ENCODE assay signal across 11 mouse cellular contexts in the genomic region with DNA sequence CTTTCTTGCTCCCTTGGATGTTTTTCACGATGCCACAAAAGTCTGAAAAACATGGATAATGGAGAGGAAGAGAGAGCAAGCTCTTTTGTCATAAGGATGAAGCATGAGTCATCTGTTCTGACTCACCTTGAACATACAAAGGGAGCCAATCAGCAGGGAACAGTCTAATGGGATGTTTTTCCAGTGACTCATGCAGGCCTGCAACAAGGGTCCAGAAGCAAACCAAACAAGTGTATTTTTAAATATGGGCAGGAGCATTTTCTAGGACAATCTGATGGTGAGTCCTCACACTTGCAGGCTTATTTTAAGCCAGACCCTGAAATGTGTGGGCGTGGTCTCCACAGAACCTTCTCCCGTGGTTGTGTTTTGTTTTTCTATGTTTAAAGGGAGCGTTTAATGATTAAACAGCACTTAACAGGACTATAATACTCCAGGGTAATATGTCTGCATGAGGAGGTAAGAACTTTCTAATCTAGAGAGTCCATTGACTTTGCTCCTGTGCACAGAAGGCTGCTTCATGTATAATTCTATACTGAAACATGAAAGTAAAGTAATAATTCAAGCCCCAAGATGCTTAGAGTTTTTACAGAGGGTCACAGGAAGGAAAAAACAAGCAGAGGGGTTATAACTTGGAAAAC.
DNase-seq lines count a peak whose midpoint lies in the region; ATAC-seq and TF ChIP-seq lines count a peak whose summit lies in the region.
"Had no signal": no experiment of that assay in that cellular context is flagged by ENCODE, and none has a peak within 500 bp of the region (broad histone marks: within the 10 kb centered on the region; RNA-seq: fewer than 3 reads in every experiment).

No protein-coding gene starts in this region.

- H3K27ac ChIP-seq in ES-E14 (ENCODE audit: insufficient read depth, low read depth, low read length, poor library complexity, severe bottlenecking) = no peak overlapping the region
- peak overlapping the region; percentile 85 for H3K27ac ChIP-seq in heart, embryonic 13.5 days (replicated peaks)
- no peak overlapping the region for H3K27ac ChIP-seq in forebrain, embryonic 10.5 days
- no peak overlapping the region for H3K27ac ChIP-seq in forebrain, embryonic 13.5 days
- H3K27ac ChIP-seq: midbrain, embryonic 13.5 days had no signal

- H3K9ac ChIP-seq in ES-E14 (ENCODE audit: insufficient read depth, low read depth, low read length, poor library complexity, severe bottlenecking) = no peak overlapping the region
- H3K9ac ChIP-seq in heart, embryonic 13.5 days = no peak overlapping the region
- H3K9ac ChIP-seq in forebrain, embryonic 13.5 days = no peak overlapping the region
- H3K9ac ChIP-seq: midbrain, embryonic 13.5 days had no signal

- intact Hi-C loops in left cerebral cortex, postnatal 14 days (cut with DNase I) = no loop called here

- H3K9me3 ChIP-seq in ES-E14 (ENCODE audit: control insufficient read depth, insufficient read depth, low read depth, low read length) = no peaks in the 10 kb centered on the region
- no peaks in the 10 kb centered on the region for H3K9me3 ChIP-seq in heart, embryonic 13.5 days
- no peaks in the 10 kb centered on the region for H3K9me3 ChIP-seq in forebrain, embryonic 10.5 days
- H3K9me3 ChIP-seq in forebrain, embryonic 13.5 days (replicated peaks) = no peaks in the 10 kb centered on the region
- H3K9me3 ChIP-seq: midbrain, embryonic 13.5 days had no signal

- WGBS in heart, embryonic 13.5 days = 39% methylated on average over 4 of the region's 4 CpGs
- WGBS in forebrain, embryonic 10.5 days = 83% methylated on average over 4 of the region's 4 CpGs
- 60% methylated on average over 4 of the region's 4 CpGs for WGBS in forebrain, embryonic 13.5 days

- H3K36me3 ChIP-seq in ES-E14 (ENCODE audit: control insufficient read depth, insufficient read depth, low read length, poor library complexity, severe bottlenecking) = no peaks in the 10 kb centered on the region
- H3K36me3 ChIP-seq in heart, embryonic 13.5 days = no peaks in the 10 kb centered on the region
- H3K36me3 ChIP-seq in forebrain, embryonic 10.5 days (replicated peaks) = no peaks in the 10 kb centered on the region
- H3K36me3 ChIP-seq in forebrain, embryonic 13.5 days (ENCODE audit: poor library complexity, severe bottlenecking) = no peaks in the 10 kb centered on the region
- H3K36me3 ChIP-seq: midbrain, embryonic 13.5 days had no signal

- H3K4me1 ChIP-seq in ES-E14 (ENCODE audit: control insufficient read depth in 2 of 2, insufficient read depth in 2 of 2, low read length in 2 of 2, poor library complexity in 1 of 2) = no peaks in the 10 kb centered on the region
- H3K4me1 ChIP-seq in heart, embryonic 13.5 days = peaks cover 16% of the 10 kb centered on the region
- H3K4me1 ChIP-seq in forebrain, embryonic 10.5 days = peaks cover 6% of the 10 kb centered on the region; the same call in 1 of the 2 replicates
- peaks cover 7% of the 10 kb centered on the region; the same call in 1 of the 2 replicates for H3K4me1 ChIP-seq in forebrain, embryonic 13.5 days

- in situ Hi-C loops in ES-E14 (cut with MboI; ENCODE audit: low sequenced_read_pairs in 2 of 2, unreplicated experiment in 2 of 2) = no loop called here

- H3K4me2 ChIP-seq in heart, embryonic 13.5 days = peak overlapping the region; percentile 7; the same call in 1 of the 2 replicates
- no peak overlapping the region for H3K4me2 ChIP-seq in forebrain, embryonic 13.5 days
- H3K4me2 ChIP-seq: midbrain, embryonic 13.5 days had no signal

- H3K4me3 ChIP-seq in ES-E14 (ENCODE audit: insufficient read depth in 1 of 2, low read depth in 1 of 2, low read length in 2 of 2, poor library complexity in 1 of 2, severe bottlenecking in 1 of 2) = no peak overlapping the region
- no peak overlapping the region for H3K4me3 ChIP-seq in heart, embryonic 13.5 days
- H3K4me3 ChIP-seq in forebrain, embryonic 10.5 days = no peak overlapping the region
- H3K4me3 ChIP-seq in forebrain, embryonic 13.5 days = no peak overlapping the region
- H3K4me3 ChIP-seq: midbrain, embryonic 13.5 days had no signal

- 0 out of 2 replicates have a peak, but pooled peaks have one; percentile 37 for ATAC-seq in heart, embryonic 13.5 days (ENCODE audit: extremely low read depth, insufficient number of reproducible peaks, low FRiP score, low TSS enrichment)
- ATAC-seq in forebrain, embryonic 13.5 days = no peak
- ATAC-seq: midbrain, embryonic 13.5 days had no signal

- H3K27me3 ChIP-seq in heart, embryonic 13.5 days (replicated peaks) = no peaks in the 10 kb centered on the region
- H3K27me3 ChIP-seq in forebrain, embryonic 10.5 days (ENCODE audit: poor library complexity, severe bottlenecking) = no peaks in the 10 kb centered on the region
- H3K27me3 ChIP-seq in forebrain, embryonic 13.5 days = no peaks in the 10 kb centered on the region
- H3K27me3 ChIP-seq: midbrain, embryonic 13.5 days had no signal

- peak; percentile 40 to 83 for DNase-seq in adrenal gland, adult (ENCODE audit: inconsistent age in 2 of 2, low spot score in 1 of 2)
- DNase-seq in adrenal gland, postnatal 25 days = no peak
- peak; percentile 12 for DNase-seq in ES-E14 (ENCODE audit: low read depth, low spot score)
- peak; percentile 17 to 67 for DNase-seq in left cerebral cortex, postnatal 14 days (ENCODE audit: low spot score in 2 of 2)
- DNase-seq in forebrain, embryonic 10.5 days (ENCODE audit: extremely low spot score, low spot score) = no peak
- DNase-seq in gastrocnemius, postnatal 25 days = no peak
- DNase-seq: cerebellum, adult 11 months; thymus, postnatal 36 days had no signal

TF ChIP-seq in ES-E14, 5 proteins besides CTCF, POLR2A, EP300 and RAD21:
- TF ChIP-seq ZC3H11A (IDR thresholded peaks at IDR 0.05; ENCODE audit: borderline replicate concordance, low read depth, low read length) (no peak), HCFC1 (IDR thresholded peaks at IDR 0.05; ENCODE audit: borderline replicate concordance, insufficient read depth, low read length) (no peak), MAFK (IDR thresholded peaks at IDR 0.05; ENCODE audit: insufficient read depth, low read depth, low read length) (no peak), CHD2 (IDR thresholded peaks at IDR 0.05; ENCODE audit: low read depth, low read length) (no peak), ZNF384 (IDR thresholded peaks at IDR 0.05; ENCODE audit: low read depth, low read length) (no peak)
TF ChIP-seq in ES-E14: peak in this region for 0.

Comparison
In these comparisons a context has a peak if more than half of its experiments do, and no peak if none do; other contexts are left out.
1. DNase-seq: peak in adrenal gland, adult (2 of 2), ES-E14 (single experiment) and left cerebral cortex, postnatal 14 days (2 of 2); none in adrenal gland, postnatal 25 days (single experiment), forebrain, embryonic 10.5 days (single experiment) and gastrocnemius, postnatal 25 days (single experiment).